Mouse (Mus musculus) forelimb bud, embryonic 11.5 days (tissue): ENCODE measurements around the gene Coasy.

ENCODE experiments used
- DNase-seq: peaks from one replicate; pipeline ENCODE4 v3.0.0-alpha.2; 2012; ENCODE audit warnings: low read depth, low spot score

Gene Coasy

DNA sequence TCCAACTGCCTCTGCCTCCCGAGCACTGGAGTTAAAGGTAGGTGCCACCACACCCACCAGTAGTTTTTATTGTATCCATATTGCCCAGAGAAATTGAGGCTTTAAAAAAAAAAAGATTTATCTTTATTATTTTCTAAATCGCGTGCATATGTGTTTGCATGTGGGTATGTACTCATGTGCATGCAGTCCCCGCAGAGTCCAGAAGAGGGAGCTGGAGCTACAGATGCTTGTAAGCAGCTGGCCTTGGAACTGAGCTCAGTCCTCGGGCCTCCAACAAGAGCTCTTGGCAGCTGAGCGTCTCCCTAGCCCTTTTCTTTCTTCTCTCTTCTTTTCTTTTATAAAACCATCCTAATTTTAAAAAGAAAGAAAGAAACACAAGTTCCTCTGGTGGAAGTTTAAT, 49.3 kb downstream of the Coasy start:
- no peak for DNase-seq

DNA sequence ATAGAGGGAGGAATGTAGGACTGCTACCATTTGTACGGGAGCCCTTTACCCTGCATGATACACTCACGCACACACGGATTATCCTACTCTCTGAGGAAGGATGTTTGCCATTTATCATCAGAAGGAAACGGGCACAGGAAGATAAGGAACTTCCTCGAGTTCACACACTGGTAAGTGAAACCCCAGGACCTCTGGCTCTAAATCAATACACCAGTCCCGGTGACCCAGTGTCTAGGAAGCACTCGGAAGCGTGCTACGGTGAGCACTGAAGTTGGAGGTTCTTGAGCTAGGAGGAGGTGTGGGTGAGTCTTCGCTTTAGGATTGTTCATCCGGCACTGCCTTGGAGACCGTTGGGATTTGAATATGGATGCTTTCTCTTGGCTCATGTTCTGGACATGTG, 50.7 kb downstream of the Coasy start:
- no peak for DNase-seq

- no peak for DNase-seq
Observed at GRCm38 (mm10) chr11:101134217-101134865, 52.0 kb downstream of the Coasy start.
